Mouse (Mus musculus): ENCODE measurements around the gene Mettl11b.

DNA sequence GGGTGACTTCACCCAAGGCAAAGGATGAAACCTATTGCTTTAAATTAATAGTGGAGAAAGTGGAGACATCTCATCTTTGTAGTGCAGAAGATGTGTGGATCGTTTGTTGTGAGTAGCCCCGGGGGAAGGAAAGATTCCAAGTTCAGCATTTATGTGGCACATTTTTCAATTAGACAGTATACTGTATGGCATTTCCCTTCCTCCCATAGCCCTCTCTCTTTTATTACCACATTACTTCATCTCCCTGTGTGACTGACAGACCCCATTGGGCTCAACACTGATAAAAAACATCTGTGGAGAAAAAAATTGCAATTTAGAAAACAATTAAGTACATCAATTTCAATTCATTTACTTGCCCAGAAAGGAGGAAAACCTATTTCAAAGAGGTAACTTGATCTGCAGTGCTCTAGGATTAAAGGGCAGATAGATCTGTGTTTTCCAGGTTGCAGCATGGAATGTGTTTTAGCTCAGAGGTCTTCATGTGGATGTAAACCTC, 42.0 kb downstream of the Mettl11b start:
- TF ChIP-seq CTCF (IDR thresholded peaks at IDR 0.05; ENCODE audit: borderline replicate concordance, insufficient read depth, low read length) (no peak), POLR2A (IDR thresholded peaks at IDR 0.05; ENCODE audit: low read depth, low read length) (no peak)

All from embryonic fibroblast, embryonic 13.5 days (primary cell).